Mouse (Mus musculus) gastrocnemius, adult 18-20 months (tissue): ENCODE data around the gene Eif4g1. TPM values are rescaled to one million over a fixed set of nuclear protein-coding genes. Genes with fewer than 3 reads are reported as not detected.

ENCODE experiments used
- DNase-seq: peaks from one replicate; pipeline ENCODE4 v3.0.0; 2021; ENCODE audit warnings: low spot score
- total RNA-seq, 2 experiments: library from RNA; stranded (reverse); gene quantifications; 2 replicates each; pipeline ENCODE4 v1.2.3; 2021

Eif4g1 gene
- total RNA-seq, 2 experiments from 2014 or later = 426 to 438 TPM

- DNase-seq = no peak
These were observed 57.2 kb downstream of the Eif4g1 start for GRCm38 (mm10) chr16:20725321-20725720.

GRCm38 (mm10) chr16:20725750-20726149 is 57.6 kb downstream of the Eif4g1 start:
- DNase-seq = no peak

GRCm38 (mm10) chr16:20726384-20726783 is 58.3 kb downstream of the Eif4g1 start:
- peak; percentile 42 for DNase-seq

- peak; percentile 43 for DNase-seq
These were observed 62.2 kb downstream of the Eif4g1 start for GRCm38 (mm10) chr16:20730293-20730711.

GRCm38 (mm10) chr16:20731688-20732087 is 63.6 kb downstream of the Eif4g1 start:
- DNase-seq = no peak

- no peak for DNase-seq
These were observed 64.3 kb downstream of the Eif4g1 start for GRCm38 (mm10) chr16:20732251-20732924.

GRCm38 (mm10) chr16:20732925-20733730 is 65.0 kb downstream of the Eif4g1 start, which contains the start of gene Chrd:
Gene Chrd, plus strand, starts transcription at chr16:20733127.
- DNase-seq = peak; percentile 81

- no peak for DNase-seq
These were observed 65.9 kb downstream of the Eif4g1 start, which contains the start of gene Thpo for GRCm38 (mm10) chr16:20733731-20734730. Gene Thpo, minus strand, starts transcription at chr16:20734511.

- no peak for DNase-seq
These were observed 67.5 kb downstream of the Eif4g1 start for GRCm38 (mm10) chr16:20735651-20736050.

GRCm38 (mm10) chr16:20736168-20736567 is 68.1 kb downstream of the Eif4g1 start:
- DNase-seq = no peak

- DNase-seq = no peak
These were observed 68.7 kb downstream of the Eif4g1 start for GRCm38 (mm10) chr16:20736823-20737222.

GRCm38 (mm10) chr16:20739845-20740244 is 71.7 kb downstream of the Eif4g1 start:
- no peak for DNase-seq

Other genes starting within 250 kb of the Eif4g1 start
- gene Abcc5, start 241.9 kb upstream of the Eif4g1 start, total RNA-seq = 10 to 100 TPM; 54.0 to 56.5 TPM
- 10 to 100 TPM; 52.6 to 54.4 TPM for gene Eif2b5, start 169.5 kb upstream of the Eif4g1 start, total RNA-seq
- gene Dvl3, start 151.3 kb upstream of the Eif4g1 start, total RNA-seq = 10 to 100 TPM; 28.4 to 32.0 TPM
- 100 to 1,000 TPM; 121 to 146 TPM for gene Ap2m1, start 132.8 kb upstream of the Eif4g1 start, total RNA-seq
- 10 to 100 TPM; 50.3 to 69.8 TPM for gene Abcf3, start 119.7 kb upstream of the Eif4g1 start, total RNA-seq
- under 1 TPM in 1 of 2 experiments, not detected in 1; 0.07 TPM for gene Vwa5b2, start 78.8 kb upstream of the Eif4g1 start, total RNA-seq
- 1 to 10 TPM; 3.7 to 4.1 TPM for gene Eef1akmt4, start 56.7 kb upstream of the Eif4g1 start, total RNA-seq
- under 1 TPM; 0.11 to 0.17 TPM for gene Gm49333, start 56.7 kb upstream of the Eif4g1 start, total RNA-seq
- gene Alg3, start 56.6 kb upstream of the Eif4g1 start, total RNA-seq = 10 to 100 TPM; 12.7 to 13.7 TPM
- gene Camk2n2, start 47.0 kb upstream of the Eif4g1 start, total RNA-seq = 1 to 10 TPM; 1.1 to 1.2 TPM
- gene Ece2, start 38.5 kb upstream of the Eif4g1 start, total RNA-seq = under 1 TPM in 1 of 2 experiments, not detected in 1; 0.41 TPM
- 100 to 1,000 TPM; 251 to 253 TPM for gene Psmd2, start 16.7 kb upstream of the Eif4g1 start, total RNA-seq
- gene Fam131a, start 24.9 kb downstream of the Eif4g1 start, total RNA-seq = 10 to 100 TPM; 47.5 to 59.9 TPM
- gene Polr2h, start 49.4 kb downstream of the Eif4g1 start, total RNA-seq = 1 to 10 TPM; 7.8 to 9.5 TPM
- 1 to 10 TPM in 1 of 2 experiments, under 1 TPM in 1; 0.64 to 1.1 TPM for gene Clcn2, start 49.4 kb downstream of the Eif4g1 start, total RNA-seq
- gene Chrd, start 64.8 kb downstream of the Eif4g1 start, total RNA-seq = 1 to 10 TPM; 2.1 to 3.1 TPM
- 10 to 100 TPM in 1 of 2 experiments, 1 to 10 TPM in 1; 6.2 to 10.4 TPM for gene Thpo, start 66.2 kb downstream of the Eif4g1 start, total RNA-seq